Mouse (Mus musculus): ENCODE measurements around the gene Sptssb. TPM values are rescaled to one million over a fixed set of nuclear protein-coding genes. Genes with fewer than 3 reads are reported as not detected.

The Sptssb gene
- not detected for polyA plus RNA-seq (2017; shearing (Covaris generic))

DNA sequence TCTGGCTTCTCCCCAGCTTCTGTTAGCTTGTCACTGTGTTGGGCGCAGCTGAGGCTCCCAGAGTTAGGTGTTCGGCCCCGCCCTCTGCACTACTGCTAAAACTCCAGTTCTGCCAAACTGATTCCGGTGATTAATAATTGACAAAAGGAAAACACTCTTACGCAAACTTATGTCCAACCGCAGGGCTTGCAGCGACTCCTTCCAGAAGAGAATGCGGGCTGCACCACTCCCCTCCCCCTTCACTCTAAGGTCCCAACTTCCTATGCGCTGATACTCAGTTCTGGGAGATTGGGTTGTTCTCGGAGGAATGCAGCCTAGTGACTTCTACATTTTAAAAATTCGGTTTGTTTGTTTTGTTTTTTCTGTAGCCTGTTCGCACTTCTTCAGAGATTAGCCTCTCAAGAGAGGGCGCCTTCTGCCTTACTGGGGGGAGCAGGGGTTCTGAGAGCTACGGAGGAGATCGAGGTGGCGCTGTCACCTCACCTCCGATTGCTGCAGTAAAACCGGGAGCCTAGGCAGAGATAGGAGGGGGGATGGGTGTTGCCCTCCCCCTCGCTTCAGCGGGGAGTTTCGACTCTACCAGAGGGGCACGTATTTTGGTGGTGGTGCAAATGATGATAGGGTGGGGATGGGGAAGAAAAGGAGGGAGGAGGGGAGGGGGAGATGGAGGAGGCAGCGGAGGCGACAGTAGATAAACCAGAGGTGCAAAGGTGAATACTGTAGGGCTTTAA lies at the start of gene Sptssb:
Sptssb (minus strand) TSS at position 83 of the 731 bp plus-strand sequence.

Other genes starting within 250 kb of the Sptssb start
- 162 TPM for gene Nmd3, start 138.0 kb downstream of the Sptssb start, polyA plus RNA-seq (2017; shearing (Covaris generic))
- gene Otol1, start 147.7 kb upstream of the Sptssb start, polyA plus RNA-seq (2017; shearing (Covaris generic)) = not detected